Mouse (Mus musculus): Measurements from ENCODE around the gene Zfp609. TPM values are rescaled to one million over a fixed set of nuclear protein-coding genes. Genes with fewer than 3 reads are reported as not detected.

The Zfp609 gene
- polyA plus RNA-seq (2017; shearing (Covaris generic)) = 5.0 TPM

DNA sequence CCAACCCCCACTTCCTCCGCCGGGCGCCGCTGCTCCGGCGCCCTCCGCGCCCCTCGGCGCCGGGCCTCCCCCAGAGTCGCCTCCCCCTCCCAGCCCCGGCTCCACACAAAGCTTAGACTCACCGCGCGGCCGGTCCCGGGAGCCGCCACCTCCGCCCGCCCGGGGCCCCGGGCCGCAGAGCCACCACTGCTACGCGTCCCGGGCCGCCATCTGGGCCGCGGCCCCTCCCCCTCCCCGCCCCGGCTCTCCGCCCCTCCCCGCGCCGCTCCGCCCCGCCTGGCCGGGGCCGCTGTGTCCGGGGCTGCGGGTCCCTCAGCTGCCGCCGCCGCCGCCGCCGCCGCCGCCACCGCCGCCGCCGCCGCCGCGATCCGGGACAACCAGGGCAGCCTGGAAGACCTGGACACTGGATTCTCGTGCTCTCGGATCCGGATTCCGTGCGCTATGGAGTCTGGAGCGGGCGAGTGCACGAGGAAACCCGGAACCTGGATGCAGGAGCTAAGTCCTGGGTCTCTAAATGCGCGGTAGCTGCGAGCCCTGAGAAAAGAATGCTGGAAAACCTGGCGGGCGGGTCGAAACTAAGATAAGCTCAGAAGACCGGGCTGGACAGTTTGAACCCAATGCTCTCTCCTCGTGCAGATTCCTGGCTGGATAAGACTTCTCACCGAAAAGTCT, at the start of gene Zfp609:
Gene Zfp609, minus strand, starts transcription at position 221 of the 672 bp plus-strand sequence.

DNA sequence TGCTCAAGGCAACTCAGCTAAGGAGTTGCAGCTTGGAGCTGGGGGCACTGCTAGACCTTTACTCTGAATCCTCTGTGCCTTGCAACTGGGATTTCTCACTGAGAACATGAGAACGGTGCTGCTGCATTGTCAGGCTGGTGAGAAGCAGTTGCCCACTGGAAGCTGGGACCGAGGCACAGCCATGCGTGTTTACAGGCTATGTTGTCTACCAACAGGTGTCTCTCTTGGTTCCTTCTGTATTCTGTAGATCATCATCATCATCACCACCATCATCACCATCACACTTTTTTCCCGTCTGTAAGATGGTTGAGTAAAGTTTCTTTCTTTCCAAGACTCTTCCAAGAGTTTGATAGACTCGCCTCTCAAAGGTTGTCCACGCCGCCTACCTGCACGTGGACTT, 159.7 kb downstream of the Zfp609 start, which contains the start of gene Oaz2:
Gene Oaz2, plus strand, starts transcription at position 301 of the 400 bp plus-strand sequence.

Other genes with a start within 250 kb of the Zfp609 start
- gene Plekho2, start 247.5 kb downstream of the Zfp609 start, polyA plus RNA-seq (2017; shearing (Covaris generic)) = 91.5 TPM
- gene Pif1, start 240.4 kb downstream of the Zfp609 start, polyA plus RNA-seq (2017; shearing (Covaris generic)) = 0.35 TPM
- gene Rbpms2, start 197.9 kb downstream of the Zfp609 start, polyA plus RNA-seq (2017; shearing (Covaris generic)) = 0.95 TPM
- gene Oaz2, start 159.6 kb downstream of the Zfp609 start, polyA plus RNA-seq (2017; shearing (Covaris generic)) = 135 TPM
- gene Pclaf, start 62.7 kb upstream of the Zfp609 start, polyA plus RNA-seq (2017; shearing (Covaris generic)) = 21.6 TPM
- 44.4 TPM for gene Trip4, start 81.2 kb upstream of the Zfp609 start, polyA plus RNA-seq (2017; shearing (Covaris generic))
- 47.8 TPM for gene Csnk1g1, start 81.4 kb upstream of the Zfp609 start, polyA plus RNA-seq (2017; shearing (Covaris generic))
- 441 TPM for gene Ppib, start 232.7 kb upstream of the Zfp609 start, polyA plus RNA-seq (2017; shearing (Covaris generic))
- 2.2 TPM for gene Snx22, start 242.2 kb upstream of the Zfp609 start, polyA plus RNA-seq (2017; shearing (Covaris generic))

Measured in activated CD4-positive, CD25-positive, alpha-beta regulatory T cell, adult 9 weeks (primary cell).